Mouse (Mus musculus): ENCODE results near the gene Cpb2. TPM values are rescaled to one million over a fixed set of nuclear protein-coding genes. Genes with fewer than 3 reads are reported as not detected.

Cpb2 gene
- 0.29 TPM in 1 of 2 replicates, not detected in the other for polyA plus RNA-seq (2012; rRNA removed)

- no peak for TF ChIP-seq POLR2A (IDR thresholded peaks at IDR 0.05; ENCODE audit: control insufficient read depth, extremely low read depth, insufficient read depth, low read length, poor library complexity)
- TF ChIP-seq CTCF (IDR thresholded peaks at IDR 0.05; ENCODE audit: borderline replicate concordance, control insufficient read depth, extremely low read depth, insufficient read depth, low read length, poor library complexity): no peak
- 94% methylated on average over 5 of the region's 5 CpGs for WGBS
- no peaks in the 10 kb centered on the region for H3K36me3 ChIP-seq (ENCODE audit: control insufficient read depth, insufficient read depth, low read length)
Measured at GRCm38 (mm10) chr14:75242087-75242486, at the start of gene Cpb2. Gene Cpb2, plus strand, starts transcription at chr14:75242287.

GRCm38 (mm10) chr14:75192427-75192826 is 49.7 kb upstream of the Cpb2 start:
- no peak overlapping the region for H3K27ac ChIP-seq (ENCODE audit: control insufficient read depth, insufficient read depth, low read length)
- H3K36me3 ChIP-seq (ENCODE audit: control insufficient read depth, insufficient read depth, low read length): no peaks in the 10 kb centered on the region
- peaks cover 26% of the 10 kb centered on the region for H3K4me1 ChIP-seq (replicated peaks; ENCODE audit: control insufficient read depth, insufficient read depth, low read length)
- no peaks in the 10 kb centered on the region for H3K27me3 ChIP-seq (ENCODE audit: control insufficient read depth, insufficient read depth, low read length)
- TF ChIP-seq CTCF (IDR thresholded peaks at IDR 0.05; ENCODE audit: borderline replicate concordance, control insufficient read depth, extremely low read depth, insufficient read depth, low read length, poor library complexity): no peak
- no peak for TF ChIP-seq POLR2A (IDR thresholded peaks at IDR 0.05; ENCODE audit: control insufficient read depth, extremely low read depth, insufficient read depth, low read length, poor library complexity)
- WGBS: 79% methylated on average over 10 of the region's 10 CpGs
- no peak overlapping the region for H3K4me3 ChIP-seq (ENCODE audit: control insufficient read depth, insufficient read depth, low read length)
- no peak for DNase-seq

More at GRCm38 (mm10) chr14:75242087-75242486, at the start of gene Cpb2:
- no peaks in the 10 kb centered on the region for H3K4me1 ChIP-seq (replicated peaks; ENCODE audit: control insufficient read depth, insufficient read depth, low read length)
- no peak within 1 kb of the TSS for H3K4me3 ChIP-seq (ENCODE audit: control insufficient read depth, insufficient read depth, low read length)
- H3K27me3 ChIP-seq (ENCODE audit: control insufficient read depth, insufficient read depth, low read length): no peaks in the 10 kb centered on the region
- DNase-seq: no peak
- H3K27ac ChIP-seq (ENCODE audit: control insufficient read depth, insufficient read depth, low read length): no peak within 1 kb of the TSS

- TF ChIP-seq POLR2A (IDR thresholded peaks at IDR 0.05; ENCODE audit: control insufficient read depth, extremely low read depth, insufficient read depth, low read length, poor library complexity) (no peak), CTCF (IDR thresholded peaks at IDR 0.05; ENCODE audit: borderline replicate concordance, control insufficient read depth, extremely low read depth, insufficient read depth, low read length, poor library complexity) (no peak)
- Histone ChIP-seq H3K4me3 (ENCODE audit: control insufficient read depth, insufficient read depth, low read length) (no peak overlapping the region), H3K27me3 (ENCODE audit: control insufficient read depth, insufficient read depth, low read length) (no peaks in the 10 kb centered on the region), H3K36me3 (ENCODE audit: control insufficient read depth, insufficient read depth, low read length) (no peaks in the 10 kb centered on the region), H3K27ac (ENCODE audit: control insufficient read depth, insufficient read depth, low read length) (no peak overlapping the region), H3K4me1 (replicated peaks; ENCODE audit: control insufficient read depth, insufficient read depth, low read length) (peaks cover 26% of the 10 kb centered on the region)
- WGBS: 60% methylated on average over 10 of the region's 10 CpGs
- DNase-seq: no peak
Measured at GRCm38 (mm10) chr14:75192858-75193257, 49.2 kb upstream of the Cpb2 start.

GRCm38 (mm10) chr14:75195530-75195929 is 46.6 kb upstream of the Cpb2 start:
- WGBS: 89% methylated on average over 5 of the region's 5 CpGs
- no peak for DNase-seq
- no peak for TF ChIP-seq CTCF (IDR thresholded peaks at IDR 0.05; ENCODE audit: borderline replicate concordance, control insufficient read depth, extremely low read depth, insufficient read depth, low read length, poor library complexity)
- TF ChIP-seq POLR2A (IDR thresholded peaks at IDR 0.05; ENCODE audit: control insufficient read depth, extremely low read depth, insufficient read depth, low read length, poor library complexity): no peak
- no peak overlapping the region for H3K27ac ChIP-seq (ENCODE audit: control insufficient read depth, insufficient read depth, low read length)
- H3K36me3 ChIP-seq (ENCODE audit: control insufficient read depth, insufficient read depth, low read length): peaks cover 25% of the 10 kb centered on the region
- peaks cover 22% of the 10 kb centered on the region for H3K4me1 ChIP-seq (replicated peaks; ENCODE audit: control insufficient read depth, insufficient read depth, low read length)
- no peak overlapping the region for H3K4me3 ChIP-seq (ENCODE audit: control insufficient read depth, insufficient read depth, low read length)
- H3K27me3 ChIP-seq (ENCODE audit: control insufficient read depth, insufficient read depth, low read length): no peaks in the 10 kb centered on the region

- peak; percentile 56 for DNase-seq
- H3K4me3 ChIP-seq (ENCODE audit: control insufficient read depth, insufficient read depth, low read length): no peak overlapping the region
- TF ChIP-seq POLR2A (IDR thresholded peaks at IDR 0.05; ENCODE audit: control insufficient read depth, extremely low read depth, insufficient read depth, low read length, poor library complexity): no peak
- TF ChIP-seq CTCF (IDR thresholded peaks at IDR 0.05; ENCODE audit: borderline replicate concordance, control insufficient read depth, extremely low read depth, insufficient read depth, low read length, poor library complexity): no peak
- no peak overlapping the region for H3K27ac ChIP-seq (ENCODE audit: control insufficient read depth, insufficient read depth, low read length)
- H3K36me3 ChIP-seq (ENCODE audit: control insufficient read depth, insufficient read depth, low read length): peaks cover 40% of the 10 kb centered on the region
- 51% methylated on average over 5 of the region's 5 CpGs for WGBS
- H3K27me3 ChIP-seq (ENCODE audit: control insufficient read depth, insufficient read depth, low read length): no peaks in the 10 kb centered on the region
- H3K4me1 ChIP-seq (replicated peaks; ENCODE audit: control insufficient read depth, insufficient read depth, low read length): peaks cover 14% of the 10 kb centered on the region
Measured at GRCm38 (mm10) chr14:75197027-75197426, 45.1 kb upstream of the Cpb2 start.

GRCm38 (mm10) chr14:75197660-75198059 is 44.4 kb upstream of the Cpb2 start:
- H3K27ac ChIP-seq (ENCODE audit: control insufficient read depth, insufficient read depth, low read length): no peak overlapping the region
- no peak for DNase-seq
- H3K36me3 ChIP-seq (ENCODE audit: control insufficient read depth, insufficient read depth, low read length): peaks cover 46% of the 10 kb centered on the region
- H3K4me3 ChIP-seq (ENCODE audit: control insufficient read depth, insufficient read depth, low read length): no peak overlapping the region
- TF ChIP-seq CTCF (IDR thresholded peaks at IDR 0.05; ENCODE audit: borderline replicate concordance, control insufficient read depth, extremely low read depth, insufficient read depth, low read length, poor library complexity) (no peak), POLR2A (IDR thresholded peaks at IDR 0.05; ENCODE audit: control insufficient read depth, extremely low read depth, insufficient read depth, low read length, poor library complexity) (no peak)
- peaks cover 11% of the 10 kb centered on the region for H3K4me1 ChIP-seq (replicated peaks; ENCODE audit: control insufficient read depth, insufficient read depth, low read length)
- 74% methylated on average over 7 of the region's 7 CpGs for WGBS
- no peaks in the 10 kb centered on the region for H3K27me3 ChIP-seq (ENCODE audit: control insufficient read depth, insufficient read depth, low read length)

Data from thymus, adult 2 months (tissue).